Mouse (Mus musculus): ENCODE measurements around the gene Tubb1.

GRCm38 (mm10) chr2:174442460-174442859 lies 8.0 kb upstream of the Tubb1 start:
- TF ChIP-seq CTCF (IDR thresholded peaks at IDR 0.05; ENCODE audit: control insufficient read depth, insufficient read depth, low read length) (no peak), POLR2A (IDR thresholded peaks at IDR 0.05; ENCODE audit: borderline replicate concordance, control insufficient read depth, low read depth, low read length) (no peak)

Measured in bone marrow, adult 2 months (tissue).